Mouse (Mus musculus): ENCODE measurements around the gene Gucy1b2. TPM values are rescaled to one million over a fixed set of nuclear protein-coding genes. Genes with fewer than 3 reads are reported as not detected.

Gucy1b2 gene
- polyA plus RNA-seq, 1 experiment, result not detected

DNA sequence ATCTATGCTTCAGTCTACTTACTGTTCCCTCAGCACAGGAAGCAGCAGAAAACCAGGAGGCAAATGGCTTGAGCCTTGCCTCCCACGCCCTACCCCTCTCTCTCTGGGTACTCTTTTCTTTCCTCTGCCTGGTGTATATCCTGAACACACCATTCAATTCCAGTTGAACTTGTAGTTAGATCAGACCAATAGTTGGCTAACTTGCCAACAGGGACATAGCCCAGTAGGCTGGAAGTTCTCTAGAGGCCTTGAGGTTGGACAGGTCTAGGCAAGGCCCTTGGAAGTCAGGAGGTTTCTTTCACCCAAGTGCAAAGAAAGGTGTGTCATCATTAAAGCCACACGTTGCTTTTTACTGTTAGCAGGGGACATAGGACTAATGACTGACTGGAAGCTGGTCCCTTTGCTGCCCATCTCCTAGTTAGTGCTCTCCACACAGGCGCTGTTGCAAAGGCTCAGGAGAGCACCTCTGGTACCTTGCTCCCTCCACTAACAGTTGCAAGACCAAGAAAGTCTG is 72.2 kb downstream of the Gucy1b2 start:
- H3K79me2 ChIP-seq (ENCODE audit: control insufficient read depth, insufficient read depth), result no peaks in the 10 kb centered on the region
- TF ChIP-seq TCF12 (IDR thresholded peaks at IDR 0.05; ENCODE audit: insufficient read depth, poor library complexity, severe bottlenecking) (no peak), POLR2A (IDR thresholded peaks at IDR 0.05; ENCODE audit: insufficient read length, low read depth) (no peak), POLR2AphosphoS2 (IDR thresholded peaks at IDR 0.05; ENCODE audit: insufficient read length, low read depth) (no peak), MYOD1 (IDR thresholded peaks at IDR 0.05; ENCODE audit: control insufficient read depth in 1 of 3, insufficient read length in 2 of 3, low read depth in 2 of 3) (no peak), SRF (IDR thresholded peaks at IDR 0.05; ENCODE audit: control insufficient read depth, insufficient read length, low read depth) (no peak), REST (IDR thresholded peaks at IDR 0.05; ENCODE audit: insufficient read depth, insufficient read length) (no peak), MYOG (IDR thresholded peaks at IDR 0.05; ENCODE audit: control insufficient read depth in 1 of 3, insufficient read depth in 1 of 3, insufficient read length in 2 of 3, low read depth in 2 of 3) (no peak), MAX (IDR thresholded peaks at IDR 0.05; ENCODE audit: low read depth) (no peak), CEBPB (IDR thresholded peaks at IDR 0.05; ENCODE audit: insufficient read depth, poor library complexity, severe bottlenecking) (no peak), USF1 (IDR thresholded peaks at IDR 0.05; ENCODE audit: low read depth) (no peak), E2F4 (IDR thresholded peaks at IDR 0.05; ENCODE audit: insufficient read depth) (no peak), TCF3 (IDR thresholded peaks at IDR 0.05; ENCODE audit: insufficient read length, low read depth) (no peak)
- H3K4me3 ChIP-seq, result no peak overlapping the region
- H3ac ChIP-seq (ENCODE audit: control insufficient read depth, insufficient read length), result no peak overlapping the region
- no peaks in the 10 kb centered on the region for H3K36me3 ChIP-seq (ENCODE audit: control insufficient read depth, insufficient read depth)
- H3K27me3 ChIP-seq (ENCODE audit: control insufficient read depth, insufficient read depth, insufficient read length), result no peaks in the 10 kb centered on the region
- H3K4me2 ChIP-seq (ENCODE audit: low read depth), result no peak overlapping the region

DNA sequence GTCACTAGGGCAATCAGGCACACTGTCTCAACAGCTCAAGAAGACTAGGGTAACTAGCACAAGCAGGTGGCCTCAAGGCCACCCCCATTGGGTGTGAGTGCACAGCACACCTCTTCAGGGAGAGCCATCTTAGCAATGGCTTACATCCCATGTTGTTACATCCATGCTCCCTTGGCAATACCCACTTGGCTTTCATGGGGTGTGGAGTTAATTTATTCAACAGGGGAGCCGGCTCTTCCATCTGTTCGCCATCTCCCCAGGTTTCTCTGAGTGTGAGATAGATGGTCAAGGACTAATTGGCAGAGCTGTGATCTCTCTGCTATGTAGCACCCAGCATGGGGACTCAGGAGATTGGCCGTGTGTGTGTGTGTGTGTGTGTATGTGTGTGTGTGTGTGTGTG is 73.0 kb downstream of the Gucy1b2 start:
- H3ac ChIP-seq (ENCODE audit: control insufficient read depth, insufficient read length), result no peak overlapping the region
- H3K4me2 ChIP-seq (ENCODE audit: low read depth), result no peak overlapping the region
- TF ChIP-seq CEBPB (IDR thresholded peaks at IDR 0.05; ENCODE audit: insufficient read depth, poor library complexity, severe bottlenecking), result no peak
- H3K27me3 ChIP-seq (ENCODE audit: control insufficient read depth, insufficient read depth, insufficient read length), result no peaks in the 10 kb centered on the region
- no peak overlapping the region for H3K4me3 ChIP-seq
- no peaks in the 10 kb centered on the region for H3K36me3 ChIP-seq (ENCODE audit: control insufficient read depth, insufficient read depth)
- H3K79me2 ChIP-seq (ENCODE audit: control insufficient read depth, insufficient read depth), result no peaks in the 10 kb centered on the region

DNA sequence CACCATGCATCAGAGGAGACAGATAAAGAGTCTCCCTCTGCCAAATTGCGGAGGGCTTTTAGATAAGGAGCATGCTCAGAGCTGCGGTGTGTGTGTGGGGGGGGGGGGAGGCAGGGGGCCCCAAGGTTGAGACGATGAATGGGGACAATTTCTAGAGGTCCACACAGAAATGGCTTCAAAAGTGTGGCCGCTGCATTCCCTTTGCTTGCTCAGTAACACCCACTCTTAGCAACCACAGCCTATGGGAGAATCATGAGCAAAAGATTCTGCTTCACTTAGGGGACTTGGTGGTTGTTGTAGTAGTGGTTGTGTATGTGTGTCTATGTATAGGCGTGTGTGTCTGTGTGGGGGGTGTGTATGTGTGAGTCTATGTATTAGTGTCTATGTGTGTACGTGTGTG is 75.5 kb downstream of the Gucy1b2 start:
- no peaks in the 10 kb centered on the region for H3K27me3 ChIP-seq (ENCODE audit: control insufficient read depth, insufficient read depth, insufficient read length)
- no peaks in the 10 kb centered on the region for H3K79me2 ChIP-seq (ENCODE audit: control insufficient read depth, insufficient read depth)
- H3K4me2 ChIP-seq (ENCODE audit: low read depth), result no peak overlapping the region
- H3K36me3 ChIP-seq (ENCODE audit: control insufficient read depth, insufficient read depth), result no peaks in the 10 kb centered on the region
- TF ChIP-seq SRF (IDR thresholded peaks at IDR 0.05; ENCODE audit: control insufficient read depth, insufficient read length, low read depth) (no peak), USF1 (IDR thresholded peaks at IDR 0.05; ENCODE audit: low read depth) (no peak), CEBPB (IDR thresholded peaks at IDR 0.05; ENCODE audit: insufficient read depth, poor library complexity, severe bottlenecking) (no peak), REST (IDR thresholded peaks at IDR 0.05; ENCODE audit: insufficient read depth, insufficient read length) (no peak), E2F4 (IDR thresholded peaks at IDR 0.05; ENCODE audit: insufficient read depth) (no peak), POLR2AphosphoS2 (IDR thresholded peaks at IDR 0.05; ENCODE audit: insufficient read length, low read depth) (no peak), MAX (IDR thresholded peaks at IDR 0.05; ENCODE audit: low read depth) (no peak), POLR2A (IDR thresholded peaks at IDR 0.05; ENCODE audit: insufficient read length, low read depth) (no peak), MYOG (IDR thresholded peaks at IDR 0.05; ENCODE audit: control insufficient read depth in 1 of 3, insufficient read depth in 1 of 3, insufficient read length in 2 of 3, low read depth in 2 of 3) (no peak), MYOD1 (IDR thresholded peaks at IDR 0.05; ENCODE audit: control insufficient read depth in 1 of 3, insufficient read length in 2 of 3, low read depth in 2 of 3) (no peak), TCF12 (IDR thresholded peaks at IDR 0.05; ENCODE audit: insufficient read depth, poor library complexity, severe bottlenecking) (no peak), TCF3 (IDR thresholded peaks at IDR 0.05; ENCODE audit: insufficient read length, low read depth) (no peak)
- H3K4me3 ChIP-seq, result no peak overlapping the region
- H3ac ChIP-seq (ENCODE audit: control insufficient read depth, insufficient read length), result no peak overlapping the region

DNA sequence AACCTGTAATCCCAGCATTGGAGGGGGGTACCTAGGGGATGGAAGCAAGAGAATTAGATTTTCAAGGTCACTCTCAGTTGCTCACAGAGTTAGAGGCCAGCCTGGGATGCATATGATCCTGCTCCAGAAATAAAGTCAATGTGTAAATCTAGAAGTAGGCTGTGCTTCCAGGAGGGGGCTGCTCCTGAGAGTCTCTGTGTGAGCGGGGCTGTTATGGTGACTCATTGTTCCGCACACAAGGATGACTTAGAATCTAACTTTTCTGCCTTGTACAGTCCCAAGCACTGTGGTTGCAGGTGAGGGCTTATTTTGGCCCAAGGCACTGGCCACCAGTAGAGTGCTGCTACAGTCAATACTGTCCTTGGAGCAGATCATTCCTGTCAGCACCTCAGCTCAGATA is 76.7 kb downstream of the Gucy1b2 start:
- Histone ChIP-seq H3K4me3 (no peak overlapping the region), H3ac (ENCODE audit: control insufficient read depth, insufficient read length) (no peak overlapping the region), H3K79me2 (ENCODE audit: control insufficient read depth, insufficient read depth) (no peaks in the 10 kb centered on the region), H3K27me3 (ENCODE audit: control insufficient read depth, insufficient read depth, insufficient read length) (no peaks in the 10 kb centered on the region), H3K4me2 (ENCODE audit: low read depth) (no peak overlapping the region), H3K36me3 (ENCODE audit: control insufficient read depth, insufficient read depth) (no peaks in the 10 kb centered on the region)
- TF ChIP-seq MAX (IDR thresholded peaks at IDR 0.05; ENCODE audit: low read depth) (no peak), SRF (IDR thresholded peaks at IDR 0.05; ENCODE audit: control insufficient read depth, insufficient read length, low read depth) (no peak), POLR2AphosphoS2 (IDR thresholded peaks at IDR 0.05; ENCODE audit: insufficient read length, low read depth) (no peak), MYOG (IDR thresholded peaks at IDR 0.05; ENCODE audit: control insufficient read depth in 1 of 3, insufficient read depth in 1 of 3, insufficient read length in 2 of 3, low read depth in 2 of 3) (no peak), E2F4 (IDR thresholded peaks at IDR 0.05; ENCODE audit: insufficient read depth) (no peak), TCF12 (IDR thresholded peaks at IDR 0.05; ENCODE audit: insufficient read depth, poor library complexity, severe bottlenecking) (no peak), POLR2A (IDR thresholded peaks at IDR 0.05; ENCODE audit: insufficient read length, low read depth) (no peak), REST (IDR thresholded peaks at IDR 0.05; ENCODE audit: insufficient read depth, insufficient read length) (no peak), CEBPB (IDR thresholded peaks at IDR 0.05; ENCODE audit: insufficient read depth, poor library complexity, severe bottlenecking) (no peak), TCF3 (IDR thresholded peaks at IDR 0.05; ENCODE audit: insufficient read length, low read depth) (no peak), MYOD1 (IDR thresholded peaks at IDR 0.05; ENCODE audit: control insufficient read depth in 1 of 3, insufficient read length in 2 of 3, low read depth in 2 of 3) (no peak), USF1 (IDR thresholded peaks at IDR 0.05; ENCODE audit: low read depth) (no peak)

DNA sequence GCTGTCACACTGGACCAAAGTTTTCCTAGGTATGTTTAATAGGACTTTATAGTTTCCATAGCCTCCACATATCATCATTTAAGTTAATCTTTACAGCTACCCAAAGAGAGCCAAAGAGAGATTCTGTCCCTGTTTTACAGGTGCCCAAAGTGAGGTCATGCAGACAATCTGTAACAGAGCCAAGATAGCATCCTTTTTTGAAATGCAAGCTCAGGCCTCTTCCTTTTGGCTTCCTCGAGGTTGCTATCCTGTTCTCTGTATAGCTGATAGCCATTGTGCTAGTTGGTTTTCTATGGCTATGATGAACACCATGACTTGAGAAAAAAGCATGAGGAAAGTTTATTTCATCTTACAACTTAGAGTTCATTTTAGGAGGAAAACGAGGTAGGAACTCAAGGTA is 80.0 kb downstream of the Gucy1b2 start:
- no peak for TF ChIP-seq SRF (IDR thresholded peaks at IDR 0.05; ENCODE audit: control insufficient read depth, insufficient read length, low read depth)
- no peak for TF ChIP-seq POLR2AphosphoS2 (IDR thresholded peaks at IDR 0.05; ENCODE audit: insufficient read length, low read depth)
- TF ChIP-seq USF1 (IDR thresholded peaks at IDR 0.05; ENCODE audit: low read depth), result no peak
- TF ChIP-seq E2F4 (IDR thresholded peaks at IDR 0.05; ENCODE audit: insufficient read depth), result no peak
- TF ChIP-seq REST (IDR thresholded peaks at IDR 0.05; ENCODE audit: insufficient read depth, insufficient read length), result no peak
- no peak for TF ChIP-seq TCF3 (IDR thresholded peaks at IDR 0.05; ENCODE audit: insufficient read length, low read depth)
- TF ChIP-seq POLR2A (IDR thresholded peaks at IDR 0.05; ENCODE audit: insufficient read length, low read depth), result no peak
- no peak for TF ChIP-seq MAX (IDR thresholded peaks at IDR 0.05; ENCODE audit: low read depth)
- no peak for TF ChIP-seq MYOG (IDR thresholded peaks at IDR 0.05; ENCODE audit: control insufficient read depth in 1 of 3, insufficient read depth in 1 of 3, insufficient read length in 2 of 3, low read depth in 2 of 3)
- no peak for TF ChIP-seq TCF12 (IDR thresholded peaks at IDR 0.05; ENCODE audit: insufficient read depth, poor library complexity, severe bottlenecking)
- no peak for TF ChIP-seq MYOD1 (IDR thresholded peaks at IDR 0.05; ENCODE audit: control insufficient read depth in 1 of 3, insufficient read length in 2 of 3, low read depth in 2 of 3)
- TF ChIP-seq CEBPB (IDR thresholded peaks at IDR 0.05; ENCODE audit: insufficient read depth, poor library complexity, severe bottlenecking), result no peak
- no peak overlapping the region for H3K4me3 ChIP-seq
- no peaks in the 10 kb centered on the region for H3K27me3 ChIP-seq (ENCODE audit: control insufficient read depth, insufficient read depth, insufficient read length)
- no peaks in the 10 kb centered on the region for H3K36me3 ChIP-seq (ENCODE audit: control insufficient read depth, insufficient read depth)
- H3ac ChIP-seq (ENCODE audit: control insufficient read depth, insufficient read length), result no peak overlapping the region
- no peak overlapping the region for H3K4me2 ChIP-seq (ENCODE audit: low read depth)
- no peaks in the 10 kb centered on the region for H3K79me2 ChIP-seq (ENCODE audit: control insufficient read depth, insufficient read depth)
